Mouse (Mus musculus) duodenum, adult 2 months (tissue): Measurements from ENCODE around the gene S100a10. TPM values are rescaled to one million over a fixed set of nuclear protein-coding genes. Genes with fewer than 3 reads are reported as not detected.

Experiments used
- polyA plus RNA-seq: library from polyadenylated mRNA; depleted of rRNA; stranded (reverse); fragments of >200 nt; gene quantifications from 2 replicates; pipeline ENCODE4 v1.2.3, GENCODE M21; 2012; ENCODE audit warnings: low replicate concordance; rRNA removed

S100a10 gene
- polyA plus RNA-seq, result 37.3 and 76.6 TPM in 2 replicates

GRCm38 (mm10) chr3:93554981-93555877 lies at the start of gene S100a10:
S100a10 (plus strand) TSS chr3:93555080.

GRCm38 (mm10) chr3:93520330-93521193 lies 34.3 kb upstream of the S100a10 start, which contains the start of gene S100a11:
S100a11 (plus strand) TSS chr3:93520488.

Other genes starting within 250 kb of the S100a10 start
- not detected in 2 replicates for gene Hrnr, start 235.3 kb upstream of the S100a10 start, polyA plus RNA-seq
- gene Rptn, start 161.4 kb upstream of the S100a10 start, polyA plus RNA-seq, result not detected in 2 replicates
- not detected in 2 replicates for gene Tchh, start 112.8 kb upstream of the S100a10 start, polyA plus RNA-seq
- not detected in 2 replicates for gene Tchhl1, start 86.3 kb upstream of the S100a10 start, polyA plus RNA-seq
- gene S100a11, start 34.6 kb upstream of the S100a10 start, polyA plus RNA-seq, result 38.7 and 56.5 TPM in 2 replicates
- gene Tdpoz2, start 97.6 kb downstream of the S100a10 start, polyA plus RNA-seq, result not detected in 2 replicates
- gene Tdpoz1, start 121.2 kb downstream of the S100a10 start, polyA plus RNA-seq, result not detected in 2 replicates
- not detected in 2 replicates for gene Gm37596, start 138.0 kb downstream of the S100a10 start, polyA plus RNA-seq
- gene Gm5773, start 217.9 kb downstream of the S100a10 start, polyA plus RNA-seq, result not detected in 2 replicates
- not detected in 2 replicates for gene Tdpoz4, start 241.3 kb downstream of the S100a10 start, polyA plus RNA-seq